Mouse (Mus musculus): ENCODE measurements around the gene Ralgapa2. TPM values are rescaled to one million over a fixed set of nuclear protein-coding genes. Genes with fewer than 3 reads are reported as not detected.

Ralgapa2 gene
- total and polyA plus RNA-seq, 2 experiments from 2014 or later, result 6.8 to 32.9 TPM

DNA sequence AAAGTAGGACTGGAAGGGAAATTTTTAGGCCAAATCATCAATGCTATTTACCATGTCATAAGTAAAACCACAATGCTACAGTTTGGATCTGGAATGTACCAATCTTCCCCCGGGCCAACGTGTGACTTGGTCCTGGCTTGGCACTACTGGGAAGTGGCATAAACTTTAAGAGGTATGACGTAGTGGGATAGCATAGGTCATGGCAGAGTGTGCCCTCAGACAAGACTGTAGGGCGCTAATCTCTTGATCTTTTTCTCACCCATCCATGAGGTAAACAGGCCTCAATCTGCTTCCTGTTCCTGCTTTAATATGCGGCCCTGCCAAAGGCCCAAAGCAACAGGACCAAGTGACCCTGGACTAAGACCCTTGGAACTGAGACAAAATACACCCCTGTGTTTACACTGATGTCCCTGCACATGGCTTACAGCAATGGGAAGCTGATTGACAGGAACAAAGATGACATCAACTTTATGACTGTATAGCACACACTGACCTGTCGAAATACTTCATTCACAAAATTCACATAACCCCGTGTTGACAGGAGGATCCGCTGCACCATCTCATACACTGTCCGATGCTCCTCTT lies 68.8 kb downstream of the Ralgapa2 start:
- no peak for TF ChIP-seq CTCF (IDR thresholded peaks at IDR 0.05; ENCODE audit: low read depth)
- no peak for DNase-seq
- H3K36me3 ChIP-seq (ENCODE audit: insufficient read depth), result peaks cover 8% of the 10 kb centered on the region; the same call in 1 of the 2 replicates
- H3K9me3 ChIP-seq (ENCODE audit: low read length), result no peaks in the 10 kb centered on the region
- H3K9ac ChIP-seq, result no peak overlapping the region
- no peaks in the 10 kb centered on the region for H3K4me1 ChIP-seq (ENCODE audit: insufficient read depth)
- H3K27me3 ChIP-seq (ENCODE audit: insufficient read depth, low read length), result no peaks in the 10 kb centered on the region
- H3K27ac ChIP-seq (ENCODE audit: low read depth, low read length), result no peak overlapping the region
- 94% methylated on average over 9 of the region's 9 CpGs for WGBS
- no peak overlapping the region for H3K4me3 ChIP-seq (ENCODE audit: low read depth, low read length)
- no peak for ATAC-seq
- no peak overlapping the region for H3K4me2 ChIP-seq (ENCODE audit: low read depth)

DNA sequence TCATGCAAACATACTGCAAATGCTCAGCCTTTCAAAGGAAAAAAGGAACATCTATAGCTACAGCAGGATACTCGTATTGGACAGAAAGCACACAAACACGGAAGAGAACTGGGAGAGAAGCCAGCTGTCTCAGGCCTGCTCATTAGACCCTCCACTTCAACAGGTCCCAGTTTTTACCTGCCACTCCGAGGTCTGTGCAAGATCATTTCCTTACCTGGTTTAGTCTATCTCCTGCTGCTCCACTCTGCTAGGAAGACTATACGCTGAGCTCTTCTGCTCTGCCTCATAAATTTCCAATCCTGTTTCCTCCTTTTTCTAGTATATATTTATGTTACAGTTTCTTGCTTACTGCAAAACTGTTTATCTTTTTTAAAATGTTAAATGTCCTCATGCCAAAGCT lies 70.4 kb downstream of the Ralgapa2 start:
- DNase-seq (no peak), ATAC-seq (no peak)
- 71% methylated on average over 4 of the region's 4 CpGs for WGBS
- peaks cover 8% of the 10 kb centered on the region; the same call in 1 of the 2 replicates for H3K36me3 ChIP-seq (ENCODE audit: insufficient read depth)
- H3K9ac ChIP-seq, result no peak overlapping the region
- TF ChIP-seq CTCF (IDR thresholded peaks at IDR 0.05; ENCODE audit: low read depth), result no peak
- H3K27me3 ChIP-seq (ENCODE audit: insufficient read depth, low read length), result no peaks in the 10 kb centered on the region
- no peaks in the 10 kb centered on the region for H3K9me3 ChIP-seq (ENCODE audit: low read length)
- no peak overlapping the region for H3K4me3 ChIP-seq (ENCODE audit: low read depth, low read length)
- H3K27ac ChIP-seq (ENCODE audit: low read depth, low read length), result no peak overlapping the region
- no peaks in the 10 kb centered on the region for H3K4me1 ChIP-seq (ENCODE audit: insufficient read depth)
- H3K4me2 ChIP-seq (ENCODE audit: low read depth), result no peak overlapping the region

DNA sequence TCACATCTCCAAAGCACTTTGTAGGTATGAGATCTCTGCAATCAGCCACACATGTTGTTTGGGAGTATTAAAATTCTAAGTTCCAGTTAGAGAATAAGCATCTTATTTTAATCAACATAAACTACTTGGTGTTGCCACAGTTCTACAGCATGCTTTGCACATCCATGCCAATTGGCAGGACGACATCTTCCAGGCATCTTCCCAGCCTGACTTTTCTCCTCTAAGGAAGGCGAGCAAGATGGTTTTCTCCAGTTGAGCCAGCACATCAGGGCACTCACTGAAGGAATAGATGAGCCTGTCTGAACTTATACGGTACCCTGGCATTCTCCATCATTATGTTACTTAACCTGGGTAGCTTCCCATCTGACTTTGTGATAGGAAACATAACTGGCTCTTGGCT lies 83.4 kb downstream of the Ralgapa2 start:
- no peak overlapping the region for H3K9ac ChIP-seq
- no peaks in the 10 kb centered on the region for H3K9me3 ChIP-seq (ENCODE audit: low read length)
- WGBS, result 76% methylated on average over 3 of the region's 3 CpGs
- H3K36me3 ChIP-seq (ENCODE audit: insufficient read depth), result peaks cover 7% of the 10 kb centered on the region; the same call in 1 of the 2 replicates
- H3K4me2 ChIP-seq (ENCODE audit: low read depth), result no peak overlapping the region
- ATAC-seq, result peak; percentile 43; the same call in 1 of the 2 replicates
- H3K4me3 ChIP-seq (ENCODE audit: low read depth, low read length), result no peak overlapping the region
- no peaks in the 10 kb centered on the region for H3K4me1 ChIP-seq (ENCODE audit: insufficient read depth)
- TF ChIP-seq CTCF (IDR thresholded peaks at IDR 0.05; ENCODE audit: low read depth), result no peak
- H3K27ac ChIP-seq (ENCODE audit: low read depth, low read length), result no peak overlapping the region
- H3K27me3 ChIP-seq (ENCODE audit: insufficient read depth, low read length), result no peaks in the 10 kb centered on the region
- DNase-seq, result peak; percentile 32

DNA sequence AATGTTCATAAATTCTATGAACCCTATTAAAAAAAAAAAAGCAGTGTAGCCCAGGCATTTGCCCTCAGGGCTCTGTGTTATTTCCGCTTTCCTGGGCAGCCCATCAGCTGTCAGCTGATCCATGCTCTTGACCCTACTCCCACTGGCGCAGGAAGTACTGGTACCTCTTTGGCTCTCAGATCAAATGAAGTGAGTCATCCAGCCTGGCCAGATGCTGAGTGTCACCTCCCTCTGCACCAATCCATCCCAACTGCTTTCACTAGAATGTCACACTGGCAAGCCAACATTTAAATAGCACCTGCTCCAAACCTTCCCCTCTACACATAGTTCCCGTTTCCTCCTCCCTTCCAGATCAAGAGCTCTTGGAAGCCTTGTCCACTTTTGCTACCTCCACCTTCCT lies 84.8 kb downstream of the Ralgapa2 start:
- WGBS, result 95% methylated on average over 3 of the region's 3 CpGs

DNA sequence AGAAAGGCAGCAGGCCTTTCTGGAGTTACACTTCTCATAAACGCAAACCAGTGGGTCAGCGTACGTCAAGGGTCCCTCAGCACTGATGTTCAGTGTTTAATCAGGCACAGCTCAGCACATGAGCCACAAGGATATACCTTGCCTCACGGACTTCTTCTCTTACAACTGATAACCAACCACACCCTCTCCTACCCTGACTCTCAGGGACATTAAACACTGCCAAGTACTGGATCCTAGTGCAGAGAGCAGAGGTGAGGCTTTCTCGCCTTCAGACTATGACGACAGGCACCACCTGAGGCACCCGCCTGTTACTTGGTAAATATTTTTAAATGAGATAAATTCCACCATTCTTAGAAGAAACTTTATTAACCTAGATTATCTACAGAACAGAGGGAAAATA lies 85.8 kb downstream of the Ralgapa2 start:
- H3K27me3 ChIP-seq (ENCODE audit: insufficient read depth, low read length), result no peaks in the 10 kb centered on the region
- WGBS, result 93% methylated on average over 7 of the region's 7 CpGs
- H3K9ac ChIP-seq, result no peak overlapping the region
- 0 out of 2 replicates have a peak, but pooled peaks cover 2% of the 10 kb centered on the region for H3K4me1 ChIP-seq (ENCODE audit: insufficient read depth)
- no peak for TF ChIP-seq CTCF (IDR thresholded peaks at IDR 0.05; ENCODE audit: low read depth)
- no peak overlapping the region for H3K27ac ChIP-seq (ENCODE audit: low read depth, low read length)
- H3K4me3 ChIP-seq (ENCODE audit: low read depth, low read length), result no peak overlapping the region
- DNase-seq, result no peak
- no peaks in the 10 kb centered on the region for H3K36me3 ChIP-seq (ENCODE audit: insufficient read depth)
- H3K9me3 ChIP-seq (ENCODE audit: low read length), result no peaks in the 10 kb centered on the region
- no peak overlapping the region for H3K4me2 ChIP-seq (ENCODE audit: low read depth)
- no peak for ATAC-seq

More for the DNA sequence above, 84.8 kb downstream of the Ralgapa2 start:
- Histone ChIP-seq H3K27me3 (ENCODE audit: insufficient read depth, low read length) (no peaks in the 10 kb centered on the region), H3K4me3 (ENCODE audit: low read depth, low read length) (no peak overlapping the region), H3K4me2 (ENCODE audit: low read depth) (no peak overlapping the region), H3K36me3 (ENCODE audit: insufficient read depth) (peaks cover 1% of the 10 kb centered on the region; the same call in 1 of the 2 replicates), H3K9me3 (ENCODE audit: low read length) (no peaks in the 10 kb centered on the region), H3K4me1 (ENCODE audit: insufficient read depth) (0 out of 2 replicates have a peak, but pooled peaks cover 2% of the 10 kb centered on the region), H3K27ac (ENCODE audit: low read depth, low read length) (no peak overlapping the region), H3K9ac (no peak overlapping the region)
- no peak for ATAC-seq
- TF ChIP-seq CTCF (IDR thresholded peaks at IDR 0.05; ENCODE audit: low read depth), result no peak
- no peak for DNase-seq

DNA sequence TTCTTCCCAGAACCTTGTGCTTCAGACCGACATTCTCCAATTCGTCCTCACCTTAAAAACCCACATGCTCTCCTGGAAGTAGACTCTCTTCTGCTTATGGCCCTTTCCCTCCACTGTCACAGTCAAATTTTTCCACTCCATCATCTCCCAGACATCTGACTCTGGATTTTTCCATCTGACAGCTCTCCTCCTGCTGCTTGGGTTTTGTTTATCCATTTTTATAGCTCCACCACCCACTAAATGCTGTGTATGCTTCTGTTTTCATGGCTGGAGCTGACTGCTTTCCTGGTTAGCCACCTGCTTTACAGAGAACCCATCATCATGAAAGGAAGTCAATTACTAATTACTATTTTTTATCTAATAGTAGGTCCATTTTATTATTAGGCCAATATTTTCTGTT lies 86.9 kb downstream of the Ralgapa2 start:
- 94% methylated on average over 2 of the region's 2 CpGs for WGBS
- no peak overlapping the region for H3K4me2 ChIP-seq (ENCODE audit: low read depth)
- TF ChIP-seq CTCF (IDR thresholded peaks at IDR 0.05; ENCODE audit: low read depth), result no peak
- H3K36me3 ChIP-seq (ENCODE audit: insufficient read depth), result no peaks in the 10 kb centered on the region
- H3K9ac ChIP-seq, result no peak overlapping the region
- no peak overlapping the region for H3K4me3 ChIP-seq (ENCODE audit: low read depth, low read length)
- DNase-seq (no peak), ATAC-seq (no peak)
- H3K27me3 ChIP-seq (ENCODE audit: insufficient read depth, low read length), result no peaks in the 10 kb centered on the region
- 0 out of 2 replicates have a peak, but pooled peaks cover 2% of the 10 kb centered on the region for H3K4me1 ChIP-seq (ENCODE audit: insufficient read depth)
- no peak overlapping the region for H3K27ac ChIP-seq (ENCODE audit: low read depth, low read length)
- H3K9me3 ChIP-seq (ENCODE audit: low read length), result no peaks in the 10 kb centered on the region

DNA sequence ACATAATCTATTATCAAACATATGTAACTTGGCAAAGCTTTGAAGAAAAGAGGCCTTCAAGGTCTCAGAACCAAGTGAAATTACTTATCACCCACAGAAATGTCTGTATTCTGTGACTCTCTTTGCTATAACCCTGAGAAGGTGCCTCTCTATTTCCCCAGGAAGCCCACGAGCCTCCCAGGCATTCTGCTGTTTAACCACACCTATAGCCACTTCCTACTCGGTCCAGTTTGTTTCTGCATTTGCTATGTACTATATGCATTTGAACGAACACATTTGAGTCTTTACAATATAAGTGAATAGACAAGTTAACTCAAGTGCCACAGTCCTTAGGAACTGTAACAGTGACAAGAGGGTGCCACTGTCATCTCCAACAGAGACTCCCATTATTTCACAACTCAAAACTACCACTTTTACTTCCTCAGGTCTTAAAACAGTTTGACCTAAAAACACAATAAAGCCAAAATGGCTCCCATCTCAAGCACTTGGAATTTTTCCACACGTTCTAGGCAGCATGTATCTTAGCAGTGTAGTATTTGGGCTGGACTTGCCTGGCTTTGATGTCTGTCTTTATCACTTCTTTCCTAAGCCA lies 88.3 kb downstream of the Ralgapa2 start:
- H3K27me3 ChIP-seq (ENCODE audit: insufficient read depth, low read length), result no peaks in the 10 kb centered on the region
- WGBS, result 79% methylated on average over 4 of the region's 4 CpGs

More for the DNA sequence above, 88.3 kb downstream of the Ralgapa2 start:
- H3K27ac ChIP-seq (ENCODE audit: low read depth, low read length), result no peak overlapping the region
- ATAC-seq (no peak), DNase-seq (no peak)
- no peak for TF ChIP-seq CTCF (IDR thresholded peaks at IDR 0.05; ENCODE audit: low read depth)
- no peak overlapping the region for H3K4me3 ChIP-seq (ENCODE audit: low read depth, low read length)
- H3K36me3 ChIP-seq (ENCODE audit: insufficient read depth), result no peaks in the 10 kb centered on the region
- H3K4me1 ChIP-seq (ENCODE audit: insufficient read depth), result 0 out of 2 replicates have a peak, but pooled peaks cover 2% of the 10 kb centered on the region
- H3K4me2 ChIP-seq (ENCODE audit: low read depth), result no peak overlapping the region
- no peaks in the 10 kb centered on the region for H3K9me3 ChIP-seq (ENCODE audit: low read length)
- H3K9ac ChIP-seq, result no peak overlapping the region

Data from forebrain, postnatal 0 days (tissue).